Mouse (Mus musculus): ENCODE results near the gene Rab42. TPM values are rescaled to one million over a fixed set of nuclear protein-coding genes. Genes with fewer than 3 reads are reported as not detected.

The Rab42 gene
- polyA plus RNA-seq, 1 experiment from 2014 or later: 0.39 TPM

DNA sequence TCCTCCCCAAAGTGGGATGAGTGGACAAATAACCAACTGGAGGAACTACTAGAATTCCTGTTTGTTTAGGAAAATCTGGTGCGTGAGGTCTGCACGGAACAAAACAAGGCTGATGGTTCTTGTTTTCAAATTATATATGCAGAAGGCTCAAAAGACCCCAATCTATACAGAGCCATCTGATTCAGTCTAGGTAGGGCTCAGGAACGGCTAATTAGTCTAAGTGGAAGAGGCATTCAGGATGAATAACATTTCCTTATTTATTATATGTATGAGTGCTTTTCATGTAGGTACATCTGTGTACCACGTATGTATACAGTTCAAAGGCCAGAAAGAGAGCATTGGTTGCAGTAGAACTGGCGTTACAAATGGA, 42.6 kb upstream of the Rab42 start:
- Histone ChIP-seq H3K4me2 (replicated peaks; ENCODE audit: low read depth, low read length) (no peak overlapping the region), H3K4me3 (ENCODE audit: low read depth, low read length) (peak overlapping the region; percentile 92), H3K36me3 (ENCODE audit: control insufficient read depth, insufficient read depth, low read length) (no peaks in the 10 kb centered on the region), H3K27ac (ENCODE audit: low read depth, low read length) (no peak overlapping the region), H3K9ac (ENCODE audit: low read depth, low read length) (no peak overlapping the region), H3K9me3 (ENCODE audit: control insufficient read depth, low read length) (no peaks in the 10 kb centered on the region), H3K4me1 (replicated peaks; ENCODE audit: control insufficient read depth, insufficient read depth, low read length) (peaks cover 2% of the 10 kb centered on the region; the same call in 1 of the 2 replicates), H3K27me3 (ENCODE audit: control insufficient read depth, insufficient read depth, low read length) (no peaks in the 10 kb centered on the region)
- 47% methylated on average over 5 of the region's 5 CpGs for WGBS
- ATAC-seq (ENCODE audit: low FRiP score) (peak; percentile 12; the same call in 1 of the 2 replicates), DNase-seq (ENCODE audit: low spot score) (no peak)

DNA sequence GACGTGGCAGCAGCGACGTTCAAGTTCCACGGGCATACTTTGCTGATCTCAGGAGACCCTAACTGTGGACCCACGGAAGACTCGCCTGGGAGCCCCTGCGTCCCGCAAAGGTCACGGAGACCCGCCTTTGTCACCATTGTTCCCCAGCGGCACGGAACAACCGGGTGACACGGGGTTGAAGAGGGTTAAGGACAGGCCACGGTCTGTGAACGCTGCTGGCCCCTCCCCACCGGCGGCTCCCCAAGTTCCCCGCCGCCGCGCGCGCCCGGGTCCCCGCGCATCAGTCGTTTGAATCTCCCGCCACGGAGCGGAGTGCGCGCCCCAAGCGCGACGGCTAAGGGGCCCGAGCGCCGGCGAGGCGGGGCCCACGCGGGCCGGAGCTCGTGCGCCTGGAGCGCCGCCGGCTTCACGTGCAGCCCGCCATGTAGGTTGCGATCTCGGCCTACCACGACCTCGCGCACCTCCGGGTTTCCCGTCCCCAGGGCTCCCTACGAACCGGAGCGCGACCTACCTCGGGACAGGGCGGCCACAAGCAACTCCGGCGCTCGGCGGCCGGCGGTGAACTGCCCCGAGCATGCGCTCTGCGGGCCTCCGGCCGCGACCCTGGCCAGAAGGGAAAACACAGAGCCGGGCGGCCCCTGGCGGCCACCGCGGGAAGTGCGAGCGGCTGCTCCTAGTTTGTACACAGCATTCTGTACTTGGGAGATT, 42.1 kb upstream of the Rab42 start:
- ATAC-seq (ENCODE audit: low FRiP score): peak; percentile 91
- no peaks in the 10 kb centered on the region for H3K27me3 ChIP-seq (ENCODE audit: control insufficient read depth, insufficient read depth, low read length)
- WGBS: under 1% methylated on average over 78 of the region's 83 CpGs
- H3K27ac ChIP-seq (ENCODE audit: low read depth, low read length): 0 out of 2 replicates have a peak overlapping the region, but pooled peaks have one; percentile 58
- H3K4me3 ChIP-seq (ENCODE audit: low read depth, low read length): peak overlapping the region; percentile 92
- peak; percentile 97 for DNase-seq (ENCODE audit: low spot score)
- no peaks in the 10 kb centered on the region for H3K9me3 ChIP-seq (ENCODE audit: control insufficient read depth, low read length)
- H3K36me3 ChIP-seq (ENCODE audit: control insufficient read depth, insufficient read depth, low read length): no peaks in the 10 kb centered on the region
- H3K4me2 ChIP-seq (replicated peaks; ENCODE audit: low read depth, low read length): peak overlapping the region; percentile 91
- H3K4me1 ChIP-seq (replicated peaks; ENCODE audit: control insufficient read depth, insufficient read depth, low read length): peaks cover 2% of the 10 kb centered on the region; the same call in 1 of the 2 replicates
- H3K9ac ChIP-seq (ENCODE audit: low read depth, low read length): peak overlapping the region; percentile 89

DNA sequence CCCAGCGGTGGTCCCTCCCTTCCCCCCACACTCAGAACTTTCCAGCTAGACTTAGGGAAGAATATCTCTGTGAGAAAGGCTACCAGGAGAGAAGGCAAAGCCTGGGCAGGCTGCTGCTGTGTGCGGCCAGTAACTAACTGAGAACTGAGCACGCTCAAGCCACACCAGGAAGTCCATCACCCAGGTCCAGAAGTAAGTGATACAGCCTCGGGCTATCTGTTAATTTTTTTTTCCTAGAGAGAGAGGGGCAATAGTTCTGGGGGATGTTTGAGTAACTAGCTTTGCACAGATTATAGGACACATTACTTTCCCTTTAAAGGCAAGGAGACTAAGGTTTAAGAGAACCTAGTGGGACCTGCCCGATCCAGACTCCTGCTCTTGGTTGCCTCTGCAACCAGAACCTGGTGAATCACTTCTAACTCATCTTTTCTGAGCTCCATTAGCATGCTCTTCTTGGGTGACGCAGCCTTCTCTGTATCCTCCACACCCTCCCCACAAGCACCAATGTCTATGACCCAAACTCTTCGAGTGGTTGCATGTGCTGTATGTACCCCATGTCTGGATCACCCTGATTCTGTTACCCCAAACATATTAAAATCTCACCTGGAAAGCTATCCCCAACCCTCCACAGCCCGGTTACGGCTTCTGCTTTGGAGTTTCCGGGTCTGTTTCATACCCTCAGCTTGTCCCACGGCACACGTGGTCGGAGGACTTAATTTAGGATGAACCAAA, 41.4 kb upstream of the Rab42 start:
- H3K4me3 ChIP-seq (ENCODE audit: low read depth, low read length): peak overlapping the region; percentile 92
- DNase-seq (ENCODE audit: low spot score): no peak

DNA sequence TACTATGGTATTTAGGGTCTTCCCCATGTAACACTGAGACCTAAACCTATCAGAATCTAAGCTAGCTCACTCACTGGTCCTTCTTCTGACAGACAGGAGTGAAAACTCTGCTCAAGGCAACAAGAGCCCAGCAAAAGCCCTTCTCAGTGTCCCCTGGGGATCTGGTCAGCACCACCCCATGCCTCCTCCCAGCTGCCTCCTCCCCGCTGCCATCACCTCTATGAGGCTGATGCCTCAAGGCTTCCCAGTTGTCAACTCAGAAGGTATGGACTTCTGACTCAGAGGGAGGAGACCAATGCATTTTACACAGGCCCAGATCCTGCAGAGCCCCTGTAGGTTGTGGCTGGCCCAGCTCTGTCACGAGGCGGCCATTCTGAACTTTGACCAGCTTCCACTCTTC, 38.3 kb upstream of the Rab42 start:
- H3K4me2 ChIP-seq (replicated peaks; ENCODE audit: low read depth, low read length): no peak overlapping the region
- DNase-seq (ENCODE audit: low spot score) (no peak), ATAC-seq (ENCODE audit: low FRiP score) (no peak)
- H3K4me3 ChIP-seq (ENCODE audit: low read depth, low read length): no peak overlapping the region
- 85% methylated on average over 3 of the region's 3 CpGs for WGBS
- no peaks in the 10 kb centered on the region for H3K9me3 ChIP-seq (ENCODE audit: control insufficient read depth, low read length)
- no peaks in the 10 kb centered on the region for H3K27me3 ChIP-seq (ENCODE audit: control insufficient read depth, insufficient read depth, low read length)
- H3K27ac ChIP-seq (ENCODE audit: low read depth, low read length): no peak overlapping the region
- no peaks in the 10 kb centered on the region for H3K36me3 ChIP-seq (ENCODE audit: control insufficient read depth, insufficient read depth, low read length)
- no peak overlapping the region for H3K9ac ChIP-seq (ENCODE audit: low read depth, low read length)
- H3K4me1 ChIP-seq (replicated peaks; ENCODE audit: control insufficient read depth, insufficient read depth, low read length): peaks cover 2% of the 10 kb centered on the region; the same call in 1 of the 2 replicates

More for the DNA sequence above, 41.4 kb upstream of the Rab42 start:
- Histone ChIP-seq H3K27me3 (ENCODE audit: control insufficient read depth, insufficient read depth, low read length) (no peaks in the 10 kb centered on the region), H3K27ac (ENCODE audit: low read depth, low read length) (no peak overlapping the region), H3K9me3 (ENCODE audit: control insufficient read depth, low read length) (no peaks in the 10 kb centered on the region), H3K4me1 (replicated peaks; ENCODE audit: control insufficient read depth, insufficient read depth, low read length) (peaks cover 2% of the 10 kb centered on the region; the same call in 1 of the 2 replicates), H3K36me3 (ENCODE audit: control insufficient read depth, insufficient read depth, low read length) (no peaks in the 10 kb centered on the region), H3K4me2 (replicated peaks; ENCODE audit: low read depth, low read length) (peak overlapping the region; percentile 91), H3K9ac (ENCODE audit: low read depth, low read length) (peak overlapping the region; percentile 89)
- 8% methylated on average over 13 of the region's 13 CpGs for WGBS
- ATAC-seq (ENCODE audit: low FRiP score): peak; percentile 28; the same call in 1 of the 2 replicates

GRCm38 (mm10) chr4:132338943-132339342, 35.8 kb upstream of the Rab42 start:
- WGBS: 93% methylated on average over 13 of the region's 13 CpGs
- H3K9ac ChIP-seq (ENCODE audit: low read depth, low read length): no peak overlapping the region
- no peak overlapping the region for H3K27ac ChIP-seq (ENCODE audit: low read depth, low read length)
- ATAC-seq (ENCODE audit: low FRiP score): no peak
- no peak overlapping the region for H3K4me2 ChIP-seq (replicated peaks; ENCODE audit: low read depth, low read length)
- DNase-seq (ENCODE audit: low spot score): no peak
- no peaks in the 10 kb centered on the region for H3K27me3 ChIP-seq (ENCODE audit: control insufficient read depth, insufficient read depth, low read length)
- H3K36me3 ChIP-seq (ENCODE audit: control insufficient read depth, insufficient read depth, low read length): 0 out of 2 replicates have a peak, but pooled peaks cover 2% of the 10 kb centered on the region
- peaks cover 2% of the 10 kb centered on the region; the same call in 1 of the 2 replicates for H3K4me1 ChIP-seq (replicated peaks; ENCODE audit: control insufficient read depth, insufficient read depth, low read length)
- H3K9me3 ChIP-seq (ENCODE audit: control insufficient read depth, low read length): no peaks in the 10 kb centered on the region
- H3K4me3 ChIP-seq (ENCODE audit: low read depth, low read length): no peak overlapping the region

- no peaks in the 10 kb centered on the region for H3K27me3 ChIP-seq (ENCODE audit: control insufficient read depth, insufficient read depth, low read length)
- ATAC-seq (ENCODE audit: low FRiP score): no peak
- 0 out of 2 replicates have a peak, but pooled peaks cover 3% of the 10 kb centered on the region for H3K4me1 ChIP-seq (replicated peaks; ENCODE audit: control insufficient read depth, insufficient read depth, low read length)
- 0 out of 2 replicates have a peak, but pooled peaks cover 4% of the 10 kb centered on the region for H3K36me3 ChIP-seq (ENCODE audit: control insufficient read depth, insufficient read depth, low read length)
- no peak overlapping the region for H3K9ac ChIP-seq (ENCODE audit: low read depth, low read length)
- no peak overlapping the region for H3K27ac ChIP-seq (ENCODE audit: low read depth, low read length)
- H3K4me2 ChIP-seq (replicated peaks; ENCODE audit: low read depth, low read length): no peak overlapping the region
- no peaks in the 10 kb centered on the region for H3K9me3 ChIP-seq (ENCODE audit: control insufficient read depth, low read length)
- DNase-seq (ENCODE audit: low spot score): no peak
- WGBS: 90% methylated on average over 6 of the region's 6 CpGs
- H3K4me3 ChIP-seq (ENCODE audit: low read depth, low read length): no peak overlapping the region
Measured at GRCm38 (mm10) chr4:132332880-132333279, 29.7 kb upstream of the Rab42 start.

DNA sequence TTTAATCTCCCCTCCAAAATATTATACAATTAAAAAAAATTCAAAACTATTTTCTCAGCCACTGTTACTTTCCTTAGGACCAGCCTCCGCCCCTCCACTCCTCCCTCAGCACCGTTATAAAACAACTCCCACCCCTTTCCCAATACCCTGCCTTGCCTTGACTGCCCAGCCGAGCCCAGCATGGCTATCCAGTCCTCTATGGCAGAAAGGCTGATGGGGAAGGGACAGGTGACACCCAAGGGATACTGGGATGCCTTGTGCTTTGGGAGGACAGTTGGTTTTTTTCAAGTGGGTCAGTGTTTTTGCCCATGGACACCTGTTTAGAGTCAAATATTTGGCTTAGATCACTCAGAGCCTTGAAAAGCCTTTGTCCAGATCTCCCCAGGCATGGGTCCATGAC, 28.8 kb upstream of the Rab42 start:
- ATAC-seq (ENCODE audit: low FRiP score) (no peak), DNase-seq (ENCODE audit: low spot score) (no peak)
- H3K9me3 ChIP-seq (ENCODE audit: control insufficient read depth, low read length): no peaks in the 10 kb centered on the region
- no peaks in the 10 kb centered on the region for H3K27me3 ChIP-seq (ENCODE audit: control insufficient read depth, insufficient read depth, low read length)
- H3K36me3 ChIP-seq (ENCODE audit: control insufficient read depth, insufficient read depth, low read length): 0 out of 2 replicates have a peak, but pooled peaks cover 4% of the 10 kb centered on the region
- H3K4me1 ChIP-seq (replicated peaks; ENCODE audit: control insufficient read depth, insufficient read depth, low read length): 0 out of 2 replicates have a peak, but pooled peaks cover 3% of the 10 kb centered on the region
- H3K4me3 ChIP-seq (ENCODE audit: low read depth, low read length): no peak overlapping the region
- H3K27ac ChIP-seq (ENCODE audit: low read depth, low read length): no peak overlapping the region
- no peak overlapping the region for H3K4me2 ChIP-seq (replicated peaks; ENCODE audit: low read depth, low read length)
- H3K9ac ChIP-seq (ENCODE audit: low read depth, low read length): no peak overlapping the region
- WGBS: 77% methylated on average over 3 of the region's 3 CpGs

- no peak overlapping the region for H3K27ac ChIP-seq (ENCODE audit: low read depth, low read length)
- H3K9ac ChIP-seq (ENCODE audit: low read depth, low read length): peak overlapping the region; percentile 85
- H3K4me2 ChIP-seq (replicated peaks; ENCODE audit: low read depth, low read length): peak overlapping the region; percentile 69
- H3K4me3 ChIP-seq (ENCODE audit: low read depth, low read length): peak overlapping the region; percentile 51
- ATAC-seq (ENCODE audit: low FRiP score) (no peak), DNase-seq (ENCODE audit: low spot score) (no peak)
- no peaks in the 10 kb centered on the region for H3K9me3 ChIP-seq (ENCODE audit: control insufficient read depth, low read length)
- no peaks in the 10 kb centered on the region for H3K27me3 ChIP-seq (ENCODE audit: control insufficient read depth, insufficient read depth, low read length)
- H3K4me1 ChIP-seq (replicated peaks; ENCODE audit: control insufficient read depth, insufficient read depth, low read length): 0 out of 2 replicates have a peak, but pooled peaks cover 3% of the 10 kb centered on the region
- H3K36me3 ChIP-seq (ENCODE audit: control insufficient read depth, insufficient read depth, low read length): 0 out of 2 replicates have a peak, but pooled peaks cover 7% of the 10 kb centered on the region
- WGBS: 11% methylated on average over 10 of the region's 10 CpGs
Measured at GRCm38 (mm10) chr4:132329835-132330354, 26.7 kb upstream of the Rab42 start.
